Mouse (Mus musculus) E14TG2a.4 (cell line): ENCODE results near the gene Ptger3.

ENCODE experiments used
- CTCF ChIP-seq: conservative IDR thresholded peaks from 2 replicates; pipeline ENCODE4 v1.5.1; 2014; ENCODE audit warnings: low read length
- POU5F1 ChIP-seq: IDR thresholded peaks from 2 replicates; pipeline ENCODE4 v1.6.1; 2014; ENCODE audit warnings: low read length, borderline replicate concordance

DNA sequence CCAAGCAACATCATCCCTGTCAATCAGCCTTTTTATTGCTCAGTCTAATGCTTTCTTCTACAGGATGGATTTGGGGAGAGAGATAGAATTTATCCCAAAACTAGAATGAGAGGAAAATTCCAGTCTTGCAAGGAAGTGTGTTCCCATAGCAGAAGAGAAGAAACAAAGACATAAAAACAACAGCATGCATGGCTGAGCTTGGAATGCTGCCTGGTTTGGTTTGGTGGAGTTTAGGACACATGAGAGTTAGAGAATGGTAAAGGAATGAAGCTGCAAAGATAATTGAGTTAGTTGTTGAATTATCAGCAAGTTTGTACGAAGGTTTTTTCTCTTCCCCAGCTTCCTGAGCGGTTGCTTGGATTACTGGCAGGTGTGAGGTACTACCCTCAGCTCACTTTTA lies 99.5 kb downstream of the Ptger3 start:
- no peak for TF ChIP-seq CTCF
- no peak for TF ChIP-seq POU5F1
